Mouse (Mus musculus): ENCODE results near the gene Kantr.

DNA sequence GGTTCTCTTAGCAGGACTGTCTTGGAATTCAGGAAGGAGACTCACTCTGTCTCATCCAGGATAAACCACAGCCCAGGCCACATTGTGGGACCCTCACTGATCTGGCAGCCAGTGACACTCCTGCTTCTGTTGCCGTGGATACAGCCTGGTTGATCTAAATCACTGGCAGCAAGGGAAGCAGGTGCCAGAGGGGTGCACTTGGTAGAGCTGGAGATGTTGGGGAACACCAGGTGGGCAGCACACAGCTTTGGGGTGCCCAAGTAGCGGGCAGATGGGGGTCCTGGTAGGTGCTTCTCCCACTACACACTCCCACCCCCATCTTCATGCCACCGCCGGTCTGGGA is 40.7 kb upstream of the Kantr start:
- no peak for TF ChIP-seq GATA1 (IDR thresholded peaks at IDR 0.05; ENCODE audit: borderline replicate concordance, low read length)
- TF ChIP-seq FLI1 (IDR thresholded peaks at IDR 0.05; ENCODE audit: low read length): no peak

Measured in megakaryocyte, embryonic 14.5 days (primary cell).